Mouse (Mus musculus): ENCODE measurements around the gene Sipa1l2.

Sipa1l2 gene

GRCm38 (mm10) chr8:125569533-125570365 is at the start of gene Sipa1l2:
Gene Sipa1l2, minus strand, starts transcription at chr8:125569808.
- DNase-seq (ENCODE audit: extremely low spot score), result peak; percentile 99

DNA sequence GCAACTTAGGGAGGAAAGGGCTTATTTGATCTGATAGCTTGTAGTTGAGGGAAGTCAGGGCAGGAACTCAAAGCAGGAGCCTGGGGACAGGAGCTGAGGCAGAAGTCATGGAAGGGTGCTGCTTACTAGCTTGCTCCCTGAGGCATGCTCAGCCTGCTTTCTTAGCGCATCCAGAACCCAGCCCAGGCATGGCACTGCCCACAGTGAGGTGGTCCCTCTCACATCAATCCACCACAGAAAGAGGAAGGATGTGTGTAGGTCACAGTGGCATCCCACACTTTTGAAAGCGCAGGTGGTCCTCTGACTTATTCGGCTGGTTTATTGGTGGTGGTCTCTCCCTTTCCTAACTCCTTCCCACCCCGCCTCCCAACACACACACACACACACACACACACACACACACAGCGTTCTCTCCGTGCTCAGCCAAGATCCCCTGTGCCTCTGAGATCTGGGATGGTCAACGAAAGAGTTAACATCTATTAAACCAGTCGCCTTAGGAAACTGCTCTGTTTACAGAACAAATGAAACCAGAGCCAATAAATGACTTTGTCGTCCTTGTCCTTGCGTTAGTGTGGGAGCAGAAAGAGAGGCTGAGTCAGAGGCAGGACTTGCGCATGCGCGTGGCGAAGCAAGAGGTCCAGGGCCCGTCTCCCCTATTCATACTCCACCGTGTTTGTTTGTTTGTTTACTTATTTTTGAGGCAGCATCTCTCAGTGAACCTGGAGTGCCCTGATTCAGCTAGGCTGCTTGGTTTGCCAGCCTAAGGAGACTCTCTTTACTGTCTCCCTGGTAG is 49.1 kb upstream of the Sipa1l2 start:
- no peak for DNase-seq (ENCODE audit: extremely low spot score)

- no peak for DNase-seq (ENCODE audit: extremely low spot score)
Observed at GRCm38 (mm10) chr8:125616935-125617334, 47.3 kb upstream of the Sipa1l2 start.

DNA sequence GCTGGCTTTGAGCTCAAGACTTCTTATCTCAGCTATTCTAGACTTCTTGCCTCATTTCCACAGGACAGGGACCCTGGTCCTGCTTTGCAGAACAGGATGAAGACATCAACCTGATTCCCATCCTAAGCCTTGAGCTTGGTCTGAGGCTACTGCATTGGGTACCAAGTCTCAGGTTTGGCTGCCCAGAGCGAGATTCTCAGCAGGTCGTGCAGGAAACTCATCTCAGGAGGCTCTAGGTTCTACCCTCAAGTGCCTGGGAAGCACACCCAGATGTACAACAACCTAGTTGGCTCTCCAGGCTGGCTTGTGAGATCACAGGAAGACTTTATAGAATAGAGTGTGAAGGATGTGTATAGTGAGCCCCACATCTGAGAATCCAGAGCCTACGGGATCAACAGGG is 46.4 kb upstream of the Sipa1l2 start:
- DNase-seq (ENCODE audit: extremely low spot score), result no peak

- no peak for DNase-seq (ENCODE audit: extremely low spot score)
Observed at GRCm38 (mm10) chr8:125613552-125613951, 43.9 kb upstream of the Sipa1l2 start.

GRCm38 (mm10) chr8:125611799-125612560 is 42.4 kb upstream of the Sipa1l2 start:
- no peak for DNase-seq (ENCODE audit: extremely low spot score)

GRCm38 (mm10) chr8:125611024-125611798 is 41.6 kb upstream of the Sipa1l2 start:
- DNase-seq (ENCODE audit: extremely low spot score), result no peak

GRCm38 (mm10) chr8:125609737-125610136 is 40.1 kb upstream of the Sipa1l2 start:
- no peak for DNase-seq (ENCODE audit: extremely low spot score)

DNA sequence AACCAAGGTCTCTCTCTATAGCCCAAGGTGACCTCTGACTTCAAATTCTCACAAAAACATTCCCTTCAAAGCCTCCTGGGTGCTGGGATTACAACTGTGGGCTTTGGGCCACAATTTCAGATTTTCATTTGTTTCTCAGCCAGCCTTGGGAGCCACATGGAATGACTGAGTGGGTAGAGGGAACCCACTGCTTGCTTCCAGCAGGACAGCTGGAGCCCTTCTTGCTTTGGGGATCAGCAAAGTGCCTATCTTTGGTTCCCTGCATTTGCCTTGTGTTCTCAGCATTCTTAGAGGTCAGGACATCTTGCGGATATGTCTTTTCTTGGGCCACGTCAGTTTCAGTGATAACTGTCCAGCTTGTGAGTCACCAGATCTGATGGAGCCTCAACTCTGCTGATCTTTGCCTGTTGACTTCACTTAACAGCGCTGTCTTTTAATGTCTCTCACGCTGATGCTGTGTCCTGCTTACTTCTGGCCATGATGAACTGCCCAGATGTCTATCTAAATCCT is 38.2 kb upstream of the Sipa1l2 start:
- no peak for DNase-seq (ENCODE audit: extremely low spot score)

GRCm38 (mm10) chr8:125606937-125607336 is 37.3 kb upstream of the Sipa1l2 start:
- no peak for DNase-seq (ENCODE audit: extremely low spot score)

GRCm38 (mm10) chr8:125604817-125605512 is 35.4 kb upstream of the Sipa1l2 start:
- no peak for DNase-seq (ENCODE audit: extremely low spot score)

DNA sequence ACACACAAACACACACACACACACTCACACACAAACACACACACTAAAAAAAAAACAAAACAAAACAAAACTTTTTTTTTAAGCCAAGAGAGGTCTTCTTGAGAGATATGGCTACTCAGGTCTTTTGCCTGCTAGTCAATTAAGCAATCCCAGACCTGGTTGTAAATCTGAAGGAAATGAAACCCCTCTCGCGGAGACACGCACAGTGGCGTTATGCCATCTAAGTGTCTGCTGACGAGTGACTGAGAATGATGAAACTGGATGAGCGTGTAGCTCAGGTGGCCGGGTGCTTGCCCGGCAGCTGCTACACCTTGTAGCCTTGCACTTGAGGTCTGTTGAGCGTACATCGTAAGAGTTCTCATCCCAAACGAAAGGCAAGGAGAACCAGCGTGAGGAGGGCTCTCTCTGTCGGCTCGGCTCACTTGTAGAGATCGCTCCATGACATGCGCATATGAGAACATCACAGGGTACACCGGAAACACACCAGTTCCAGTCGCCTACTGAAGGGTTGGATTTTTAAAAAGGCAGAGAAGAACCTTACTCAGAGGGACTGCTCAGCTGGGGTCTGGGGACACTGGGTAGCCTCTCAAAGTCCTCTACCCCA is 34.7 kb upstream of the Sipa1l2 start:
- DNase-seq (ENCODE audit: extremely low spot score), result no peak

GRCm38 (mm10) chr8:125603312-125603840 is 33.8 kb upstream of the Sipa1l2 start:
- no peak for DNase-seq (ENCODE audit: extremely low spot score)

- DNase-seq (ENCODE audit: extremely low spot score), result no peak
Observed at GRCm38 (mm10) chr8:125600033-125600686, 30.6 kb upstream of the Sipa1l2 start.

DNA sequence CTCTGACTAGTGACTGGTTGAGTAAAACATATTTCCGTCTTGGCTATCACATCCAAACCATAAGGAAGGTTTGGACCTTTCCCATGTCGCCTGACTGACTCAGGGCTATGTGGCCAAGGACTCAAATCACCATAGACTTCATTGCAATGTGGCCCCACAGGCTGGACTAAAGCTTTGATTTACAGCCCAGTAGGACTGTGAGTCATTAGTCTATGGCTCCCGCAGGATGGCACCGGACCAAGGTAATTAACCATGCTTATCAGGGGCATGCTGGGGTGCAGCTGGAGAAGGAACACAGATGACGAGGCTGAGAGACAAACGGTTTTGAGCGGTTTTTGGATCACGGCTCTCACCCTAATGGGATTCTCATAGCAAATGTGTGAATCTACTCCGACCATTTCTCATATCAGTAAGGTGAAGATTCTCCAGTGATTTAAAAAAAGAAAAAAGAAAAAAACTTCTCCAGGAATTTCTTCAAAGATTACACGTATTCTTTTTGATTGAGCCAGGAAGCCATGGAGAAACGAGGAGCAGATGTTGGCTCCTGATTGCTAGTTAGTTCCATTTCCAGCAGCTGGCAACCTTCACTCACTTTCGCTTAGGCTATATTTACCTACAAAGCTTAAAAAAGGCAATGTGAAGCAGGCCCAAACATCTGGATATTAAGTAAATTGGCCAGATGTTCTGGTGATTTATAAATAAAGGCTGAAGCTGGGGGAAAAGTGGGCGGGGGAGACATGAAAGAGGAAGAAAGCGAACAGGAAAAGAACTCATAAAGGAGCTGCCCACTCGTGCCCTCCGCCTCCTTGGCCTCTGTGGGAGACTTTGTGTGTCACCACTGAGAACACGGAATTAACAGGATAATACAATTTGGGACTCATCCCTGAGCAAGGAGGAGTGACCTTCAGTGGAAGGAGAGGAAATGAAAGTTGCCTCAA is 26.2 kb upstream of the Sipa1l2 start:
- no peak for DNase-seq (ENCODE audit: extremely low spot score)

DNA sequence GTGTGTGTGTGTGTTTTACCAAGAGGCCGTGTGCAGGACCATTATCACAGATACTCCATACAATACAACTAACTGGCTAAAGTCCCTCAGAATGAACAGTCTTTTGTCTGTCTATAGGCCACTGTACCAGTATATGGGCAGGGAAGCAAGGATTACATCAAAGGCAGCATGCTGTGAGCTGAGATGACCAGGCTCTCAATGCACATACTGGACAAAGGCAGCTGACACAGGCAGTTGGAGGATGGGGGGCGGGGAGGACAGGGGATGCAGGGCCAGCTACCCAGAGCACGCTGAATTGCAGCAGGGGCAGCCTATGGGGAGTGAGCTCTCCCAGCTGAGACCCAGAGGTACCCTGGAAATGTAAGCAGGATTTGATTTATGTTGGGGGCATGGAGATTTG is 20.8 kb upstream of the Sipa1l2 start:
- DNase-seq (ENCODE audit: extremely low spot score), result peak; percentile 38

- DNase-seq (ENCODE audit: extremely low spot score), result no peak
Observed at GRCm38 (mm10) chr8:125586587-125586986, 17.0 kb upstream of the Sipa1l2 start.

- DNase-seq (ENCODE audit: extremely low spot score), result no peak
Observed at GRCm38 (mm10) chr8:125584276-125584675, 14.7 kb upstream of the Sipa1l2 start.
